ENCODE assay signal across 9 mouse cellular contexts in genomic region chr2:181302041-181302440, GRCm38 (mm10). TPM values are rescaled to one million over a fixed set of nuclear protein-coding genes. Genes with fewer than 3 reads are reported as not detected.
DNase-seq lines count a peak whose midpoint lies in the region; ATAC-seq and TF ChIP-seq lines count a peak whose summit lies in the region.
"Had no signal": no experiment of that assay in that cellular context is flagged by ENCODE, and none has a peak within 500 bp of the region (broad histone marks: within the 10 kb centered on the region; RNA-seq: fewer than 3 reads in every experiment).

No protein-coding gene starts in this region.

- no peaks in the 10 kb centered on the region for H3K79me2 ChIP-seq in MEL (ENCODE audit: control insufficient read depth, insufficient read depth, low read length, poor library complexity)

- H3K4me1 ChIP-seq in liver, embryonic 11.5 days (replicated peaks; ENCODE audit: control insufficient read depth, insufficient read depth, low read length): no peaks in the 10 kb centered on the region
- no peaks in the 10 kb centered on the region for H3K4me1 ChIP-seq in MEL (ENCODE audit: control insufficient read depth in 1 of 2, insufficient read depth in 2 of 2, low read length in 2 of 2)
- no peaks in the 10 kb centered on the region for H3K4me1 ChIP-seq in midbrain, embryonic 11.5 days (ENCODE audit: control insufficient read depth, insufficient read depth, low read length)

- H3K4me2 ChIP-seq in liver, embryonic 11.5 days: no peak overlapping the region
- H3K4me2 ChIP-seq in midbrain, embryonic 11.5 days: no peak overlapping the region
- H3K4me2 ChIP-seq: midbrain, embryonic 12.5 days had no signal

- H3K4me3 ChIP-seq in liver, embryonic 11.5 days (ENCODE audit: low read depth, low read length): no peak overlapping the region
- no peak overlapping the region for H3K4me3 ChIP-seq in MEL (ENCODE audit: control insufficient read depth in 1 of 2, insufficient read depth in 1 of 2, low read depth in 2 of 2, low read length in 2 of 2)
- H3K4me3 ChIP-seq in midbrain, embryonic 11.5 days (ENCODE audit: low read depth, low read length): no peak overlapping the region
- H3K4me3 ChIP-seq: midbrain, embryonic 12.5 days had no signal

- peaks cover 17% of the 10 kb centered on the region for H3K27me3 ChIP-seq in liver, embryonic 11.5 days (replicated peaks; ENCODE audit: control insufficient read depth, insufficient read depth, low read length)
- no peaks in the 10 kb centered on the region for H3K27me3 ChIP-seq in MEL (ENCODE audit: control insufficient read depth in 1 of 2, insufficient read depth in 2 of 2, low read length in 2 of 2)
- H3K27me3 ChIP-seq in midbrain, embryonic 11.5 days (ENCODE audit: control insufficient read depth, insufficient read depth, low read length): peaks cover 5% of the 10 kb centered on the region; the same call in 1 of the 2 replicates

- H3K27ac ChIP-seq in liver, embryonic 11.5 days (ENCODE audit: low read depth, low read length): no peak overlapping the region
- no peak overlapping the region for H3K27ac ChIP-seq in MEL (ENCODE audit: control insufficient read depth, low read depth, low read length)
- no peak overlapping the region for H3K27ac ChIP-seq in midbrain, embryonic 11.5 days (ENCODE audit: low read depth, low read length)
- H3K27ac ChIP-seq: midbrain, embryonic 12.5 days had no signal

- TF ChIP-seq RAD21 in MEL (IDR thresholded peaks at IDR 0.05; ENCODE audit: low read depth, low read length): no peak; the same call in 1 of the 2 replicates

- H3K9ac ChIP-seq in liver, embryonic 11.5 days (ENCODE audit: low read depth, low read length): no peak overlapping the region
- H3K9ac ChIP-seq in MEL (ENCODE audit: control insufficient read depth, low read depth, low read length, poor library complexity, severe bottlenecking): no peak overlapping the region
- H3K9ac ChIP-seq in midbrain, embryonic 11.5 days (ENCODE audit: low read length): no peak overlapping the region
- H3K9ac ChIP-seq: midbrain, embryonic 12.5 days had no signal

- H3K9me3 ChIP-seq in liver, embryonic 11.5 days (ENCODE audit: control insufficient read depth, low read length): no peaks in the 10 kb centered on the region
- no peaks in the 10 kb centered on the region for H3K9me3 ChIP-seq in MEL (replicated peaks; ENCODE audit: insufficient read depth, low read length)
- no peaks in the 10 kb centered on the region for H3K9me3 ChIP-seq in midbrain, embryonic 11.5 days (ENCODE audit: control insufficient read depth, low read length)
- H3K9me3 ChIP-seq: midbrain, embryonic 12.5 days had no signal

- 0 out of 6 replicates have a peak, but pooled peaks of 1 of the 3 experiments have one; percentile 15 for TF ChIP-seq CTCF in MEL (IDR thresholded peaks at IDR 0.05 in 2 of 3, conservative IDR thresholded peaks at IDR 0.05 in 1 of 3; ENCODE audit: control insufficient read depth in 1 of 3, insufficient read depth in 1 of 3, low read depth in 2 of 3, low read length in 3 of 3, poor library complexity in 1 of 3, severe bottlenecking in 1 of 3)

- DNase-seq in liver: peak; percentile 58
- no peak for DNase-seq in liver, embryonic 11.5 days (ENCODE audit: low spot score)
- DNase-seq in MEL (ENCODE audit: low read depth, low spot score): peak; percentile 91
- peak; percentile 39 for DNase-seq in c-Kit-positive CD71-positive TER-119-positive erythroid progenitor cells, embryonic 14.5 days (ENCODE audit: low spot score)
- DNase-seq in cerebellum, postnatal 14 days: no peak
- DNase-seq in layer of hippocampus, adult 8-10 months (ENCODE audit: low spot score in 2 of 2): no peak
- DNase-seq in midbrain, embryonic 11.5 days (ENCODE audit: low spot score, missing footprints): no peak

- TF ChIP-seq EP300 in MEL (IDR thresholded peaks at IDR 0.05; ENCODE audit: low read depth in 1 of 2, low read length in 2 of 2): no peak

- WGBS in liver, embryonic 11.5 days: 17% methylated on average over 3 of the region's 3 CpGs
- 27% methylated on average over 3 of the region's 3 CpGs for WGBS in midbrain, embryonic 11.5 days

- peaks cover 10% of the 10 kb centered on the region for H3K36me3 ChIP-seq in liver, embryonic 11.5 days (ENCODE audit: control insufficient read depth, insufficient read depth, low read length)
- H3K36me3 ChIP-seq in MEL (ENCODE audit: control insufficient read depth in 1 of 2, insufficient read depth in 2 of 2, low read length in 2 of 2): no peaks in the 10 kb centered on the region
- H3K36me3 ChIP-seq in midbrain, embryonic 11.5 days (ENCODE audit: control insufficient read depth, insufficient read depth, low read length): peaks cover 7% of the 10 kb centered on the region

- no peak for ATAC-seq in liver, embryonic 11.5 days (replicated peaks; ENCODE audit: low FRiP score)
- ATAC-seq in megakaryocyte progenitor cell, adult 5-6 weeks (replicated peaks; ENCODE audit: poor library complexity): peak; percentile 95
- no peak for ATAC-seq in midbrain, embryonic 11.5 days (ENCODE audit: low FRiP score)

- TF ChIP-seq POLR2A in MEL (IDR thresholded peaks at IDR 0.05; ENCODE audit: control insufficient read depth in 1 of 2, insufficient read depth in 1 of 2, low read depth in 1 of 2, low read length in 2 of 2, poor library complexity in 1 of 2): no peak

TF ChIP-seq in MEL, 35 proteins besides CTCF, POLR2A, EP300 and RAD21:
- TF ChIP-seq SIN3A (IDR thresholded peaks at IDR 0.05; ENCODE audit: low read length): peak; percentile 100
- no peak for TF ChIP-seq HCFC1 (IDR thresholded peaks at IDR 0.05; ENCODE audit: low read depth, low read length)
- TF ChIP-seq MXI1 (IDR thresholded peaks at IDR 0.05; ENCODE audit: low read depth, low read length): peak; percentile 99

RNA-seq across cellular contexts. Expression of gene Stmn3, which starts 12.3 kb away (rescaled TPM):
- 0.59 and 0.74 TPM in 2 replicates for polyA plus RNA-seq in liver, embryonic 11.5 days (2014; fragmentation: Nextera tagmentation; extraction: Ambion mirVana)
- total RNA-seq in MEL (2012; rRNA removed): not detected in 2 replicates
- polyA plus RNA-seq in MEL (2012; ENCODE audit: insufficient read depth in 1 of 2, insufficient read length in 2 of 2, low read depth in 1 of 2, low replicate concordance in 2 of 2, missing spikeins in 1 of 2): not detected
- total RNA-seq in megakaryocyte progenitor cell, adult 5-6 weeks (2015): not detected in 2 replicates
- total RNA-seq in megakaryocyte progenitor cell, adult 5-6 weeks (2017): not detected in 2 replicates
- 100 to 1,000 TPM; 530 to 604 (median 573) TPM for total RNA-seq in layer of hippocampus, adult 8-10 months (2022)
- 357 and 359 TPM in 2 replicates for polyA plus RNA-seq in midbrain, embryonic 11.5 days (2014; fragmentation: Nextera tagmentation; extraction: Ambion mirVana)

RNA-seq across cellular contexts. Expression of gene Gmeb2, which starts 14.2 kb away (rescaled TPM):
- polyA plus RNA-seq in liver, embryonic 11.5 days (2014; fragmentation: Nextera tagmentation; extraction: Ambion mirVana): 14.7 and 16.4 TPM in 2 replicates
- total RNA-seq in MEL (2012; rRNA removed): 8.2 and 8.3 TPM in 2 replicates
- 10 to 100 TPM in 1 of 2 experiments, not detected in 1; 16.9 TPM for polyA plus RNA-seq in MEL (2012; ENCODE audit: insufficient read depth in 1 of 2, insufficient read length in 2 of 2, low read depth in 1 of 2, low replicate concordance in 2 of 2, missing spikeins in 1 of 2)
- 12.5 and 12.6 TPM in 2 replicates for total RNA-seq in megakaryocyte progenitor cell, adult 5-6 weeks (2015)
- total RNA-seq in megakaryocyte progenitor cell, adult 5-6 weeks (2017): 13.4 and 13.6 TPM in 2 replicates
- 10 to 100 TPM; 17.1 to 22.9 (median 20.9) TPM for total RNA-seq in layer of hippocampus, adult 8-10 months (2022)
- 18.9 and 19.7 TPM in 2 replicates for polyA plus RNA-seq in midbrain, embryonic 11.5 days (2014; fragmentation: Nextera tagmentation; extraction: Ambion mirVana)

RNA-seq across cellular contexts. Expression of gene Rtel1, which starts 17.5 kb away (rescaled TPM):
- 58.8 and 66.4 TPM in 2 replicates for polyA plus RNA-seq in liver, embryonic 11.5 days (2014; fragmentation: Nextera tagmentation; extraction: Ambion mirVana)
- total RNA-seq in MEL (2012; rRNA removed): 54.2 and 54.7 TPM in 2 replicates
- 10 to 100 TPM in 1 of 2 experiments, not detected in 1; 87.0 TPM for polyA plus RNA-seq in MEL (2012; ENCODE audit: insufficient read depth in 1 of 2, insufficient read length in 2 of 2, low read depth in 1 of 2, low replicate concordance in 2 of 2, missing spikeins in 1 of 2)
- total RNA-seq in megakaryocyte progenitor cell, adult 5-6 weeks (2015): 53.4 and 78.0 TPM in 2 replicates
- 41.9 and 53.0 TPM in 2 replicates for total RNA-seq in megakaryocyte progenitor cell, adult 5-6 weeks (2017)
- 10 to 100 TPM; 26.1 to 41.3 (median 37.1) TPM for total RNA-seq in layer of hippocampus, adult 8-10 months (2022)
- polyA plus RNA-seq in midbrain, embryonic 11.5 days (2014; fragmentation: Nextera tagmentation; extraction: Ambion mirVana): 50.8 and 57.8 TPM in 2 replicates

Comparison
In these comparisons a context has a peak if more than half of its experiments do, and no peak if none do; other contexts are left out.
1. DNase-seq: peak in liver (single experiment), MEL (single experiment) and c-Kit-positive CD71-positive TER-119-positive erythroid progenitor cells, embryonic 14.5 days (single experiment); none in liver, embryonic 11.5 days (single experiment), cerebellum, postnatal 14 days (0 of 2), layer of hippocampus, adult 8-10 months (0 of 2) and midbrain, embryonic 11.5 days (single experiment).
2. RNA of gene Stmn3, which starts 12.3 kb away (total RNA-seq): 530 to 604 TPM in layer of hippocampus, adult 8-10 months; not detected in MEL and not detected in megakaryocyte progenitor cell, adult 5-6 weeks; every median in the first group is over 100 times any median in the second.